Mouse (Mus musculus) ES-E14 (cell line): ENCODE results near the gene Klhdc1. TPM values are rescaled to one million over a fixed set of nuclear protein-coding genes. Genes with fewer than 3 reads are reported as not detected.

Experiments used
- DNase-seq: peaks from one replicate; pipeline ENCODE4 v3.0.0-alpha.2; 2013; ENCODE audit warnings: low read depth, low spot score
- H3K27ac ChIP-seq: 2 replicates; pipeline ENCODE4 v1.5.1; 2012; ENCODE audit warnings: low read depth, mild to moderate bottlenecking, low read length, moderate library complexity, mixed read lengths; ENCODE audit not compliant: poor library complexity, insufficient read depth, severe bottlenecking
- H3K36me3 ChIP-seq: 2 replicates; pipeline ENCODE4 v1.6.1; 2012; ENCODE audit warnings: mild to moderate bottlenecking, low read length, moderate library complexity, mixed read lengths; ENCODE audit not compliant: control insufficient read depth, poor library complexity, insufficient read depth, severe bottlenecking
- H3K4me1 ChIP-seq, 2 experiments: fragments of 150-350 bp in 1 of 2; sonication (generic) in 1 of 2; 2 replicates each; pipeline ENCODE4 v1.6.1; 2012; ENCODE audit warnings: low read length in 2 of 2, mild to moderate bottlenecking in 1 of 2, mixed read lengths in 1 of 2; ENCODE audit not compliant: control insufficient read depth in 2 of 2, insufficient read depth in 2 of 2, poor library complexity in 1 of 2
- H3K4me3 ChIP-seq, 2 experiments: fragments of 150-350 bp in 1 of 2; sonication (generic) in 1 of 2; 2 replicates each; pipeline ENCODE4 v1.5.1; 2012; ENCODE audit warnings: low read length in 2 of 2, low read depth in 1 of 2, mild to moderate bottlenecking in 1 of 2, mixed read lengths in 1 of 2; ENCODE audit not compliant: insufficient read depth in 1 of 2, poor library complexity in 1 of 2, severe bottlenecking in 1 of 2
- H3K9ac ChIP-seq: 2 replicates; pipeline ENCODE4 v1.6.1; 2012; ENCODE audit warnings: low read depth, mild to moderate bottlenecking, low read length, mixed read lengths; ENCODE audit not compliant: poor library complexity, insufficient read depth, severe bottlenecking
- H3K9me3 ChIP-seq: fragments of 150-350 bp; sonication (generic); 2 replicates; pipeline ENCODE4 v1.6.1; 2012; ENCODE audit warnings: low read depth, mild to moderate bottlenecking, low read length; ENCODE audit not compliant: control insufficient read depth, insufficient read depth
- CHD2 ChIP-seq: IDR thresholded peaks from 2 replicates; pipeline ENCODE4 v1.6.1; 2014; ENCODE audit warnings: mild to moderate bottlenecking, low read depth, low read length, inconsistent platforms
- HCFC1 ChIP-seq: IDR thresholded peaks from 2 replicates; pipeline ENCODE4 v1.6.1; 2012; ENCODE audit warnings: low read length, inconsistent platforms, borderline replicate concordance; ENCODE audit not compliant: insufficient read depth
- MAFK ChIP-seq: IDR thresholded peaks from 2 replicates; pipeline ENCODE4 v1.6.1; 2014; ENCODE audit warnings: mild to moderate bottlenecking, low read depth, low read length, inconsistent platforms; ENCODE audit not compliant: insufficient read depth
- ZC3H11A ChIP-seq: IDR thresholded peaks from 2 replicates; pipeline ENCODE4 v1.6.1; 2012; ENCODE audit warnings: low read depth, mild to moderate bottlenecking, inconsistent platforms, low read length, borderline replicate concordance
- ZNF384 ChIP-seq: IDR thresholded peaks from 2 replicates; pipeline ENCODE4 v1.6.1; 2012; ENCODE audit warnings: low read depth, low read length, inconsistent platforms
- in situ Hi-C, 2 experiments: fragments of 600-800 bp; cut with MboI; formaldehyde crosslinking; loops; one replicate each; pipeline ENCODE4 v1.15.1; 2025; ENCODE audit warnings: low sequenced_read_pairs in 2 of 2, inconsistent platforms in 1 of 2; ENCODE audit not compliant: unreplicated experiment in 2 of 2
- total RNA-seq: library from RNA; depleted of rRNA; stranded (reverse); fragments of 300-350 nt; gene quantifications from 2 replicates; pipeline ENCODE4 v1.2.3, GENCODE M21; 2012

Klhdc1 gene
- total RNA-seq, 1 experiment, result 1.7 TPM

DNA sequence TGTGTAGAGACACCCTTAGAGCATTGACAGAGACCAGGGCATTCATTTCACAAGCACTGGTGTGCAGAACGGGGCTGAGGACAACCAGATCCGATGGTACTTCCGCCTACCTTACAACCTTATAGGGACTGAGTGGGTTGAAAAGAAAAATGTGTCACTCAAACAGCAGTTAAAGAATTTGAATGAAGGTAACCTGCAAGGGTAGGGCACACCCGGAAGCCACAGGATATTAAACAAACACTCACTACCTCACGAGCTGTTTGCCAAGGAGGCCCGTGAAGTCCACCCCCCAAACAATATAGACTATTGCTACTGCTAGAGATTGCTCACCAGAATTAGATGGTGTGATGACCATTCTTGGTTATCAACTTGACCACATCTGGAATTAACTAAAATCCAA, 5.2 kb upstream of the Klhdc1 start:
- Histone ChIP-seq H3K9ac (no peak overlapping the region), H3K4me3 (no peak overlapping the region), H3K36me3 (no peaks in the 10 kb centered on the region), H3K9me3 (no peaks in the 10 kb centered on the region), H3K4me1 (no peaks in the 10 kb centered on the region), H3K27ac (no peak overlapping the region)
- in situ Hi-C loops, result no loop called here
- no peak for DNase-seq
- TF ChIP-seq CHD2, result no peak
- TF ChIP-seq HCFC1, result no peak
- no peak for TF ChIP-seq ZC3H11A
- TF ChIP-seq MAFK, result no peak
- no peak for TF ChIP-seq ZNF384

DNA sequence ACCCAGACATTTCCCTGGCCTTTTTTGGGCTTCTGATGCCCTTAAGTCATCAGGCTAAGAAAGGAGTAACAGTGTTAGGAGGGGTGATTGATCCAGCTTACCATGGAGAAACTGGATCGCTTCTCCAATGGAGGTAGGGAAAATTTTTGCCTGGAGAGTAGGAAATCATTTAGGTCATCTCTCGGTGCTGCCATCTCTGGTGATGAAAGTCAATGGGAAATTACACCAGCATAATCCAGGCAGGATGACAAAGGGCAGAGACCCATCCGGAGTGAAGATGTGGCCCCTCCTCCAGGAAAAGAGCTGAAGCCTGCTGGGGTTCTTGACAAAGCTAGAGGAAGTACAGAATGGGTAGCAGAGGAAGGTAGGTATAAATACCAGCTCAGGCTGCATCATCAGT, 2.7 kb upstream of the Klhdc1 start:
- H3K4me3 ChIP-seq, result no peak overlapping the region
- DNase-seq, result no peak
- TF ChIP-seq MAFK (no peak), ZNF384 (no peak), HCFC1 (no peak), CHD2 (no peak), ZC3H11A (no peak)
- H3K27ac ChIP-seq, result no peak overlapping the region
- in situ Hi-C loops, result no loop called here
- no peaks in the 10 kb centered on the region for H3K36me3 ChIP-seq
- no peaks in the 10 kb centered on the region for H3K4me1 ChIP-seq
- H3K9ac ChIP-seq, result no peak overlapping the region
- H3K9me3 ChIP-seq, result no peaks in the 10 kb centered on the region

DNA sequence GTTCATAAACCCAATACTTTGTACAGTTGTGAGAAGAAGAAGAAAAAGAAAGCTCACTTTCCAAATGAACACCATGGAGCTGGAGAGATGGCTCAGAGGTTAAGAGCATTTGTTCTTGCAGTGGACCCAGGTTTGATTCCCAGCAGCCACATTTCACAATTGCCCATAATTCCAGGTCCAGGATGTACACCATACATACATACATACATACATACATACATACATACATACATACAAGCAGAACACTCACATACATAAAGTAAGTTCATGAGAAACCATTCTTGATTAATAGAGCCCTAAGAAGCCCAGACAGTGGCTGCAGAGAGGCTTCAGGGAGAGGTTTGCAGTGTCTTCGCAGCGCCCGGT, 412 bp downstream of the Klhdc1 start:
- in situ Hi-C loops, result no loop called here

DNA sequence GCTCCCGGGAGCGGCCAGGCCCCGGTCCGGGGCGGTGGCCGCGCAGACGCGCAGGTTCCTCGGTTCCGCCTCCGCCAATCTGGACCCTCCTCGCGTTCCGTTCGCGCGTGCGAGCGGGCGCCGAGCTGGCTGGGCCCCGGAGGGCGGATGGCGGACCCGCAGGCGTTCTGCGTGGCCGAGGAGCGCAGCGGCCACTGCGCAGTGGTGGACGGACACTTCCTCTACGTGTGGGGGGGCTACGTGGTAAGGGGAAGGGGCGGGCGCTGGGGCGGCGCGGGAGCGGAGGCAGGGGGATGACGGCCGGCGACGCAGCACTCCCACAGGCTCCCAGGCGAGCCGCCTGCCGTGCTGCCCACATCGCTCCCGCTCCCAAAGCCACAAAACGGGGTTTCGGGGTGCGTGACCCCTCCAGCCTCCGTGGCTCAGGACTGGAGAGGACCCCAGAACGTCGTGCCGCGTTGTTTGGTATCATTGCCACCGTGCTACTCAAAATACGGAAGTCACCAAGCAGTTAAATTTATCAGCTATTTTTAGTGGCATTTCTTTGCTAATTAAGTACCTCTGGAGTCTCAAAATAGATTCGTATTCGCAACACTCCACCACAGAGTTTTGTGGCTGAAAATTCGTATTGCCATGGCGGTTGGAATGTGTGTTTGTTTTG, 925 bp downstream of the Klhdc1 start:
- in situ Hi-C loops, result no loop called here
- Histone ChIP-seq H3K27ac (no peak overlapping the region), H3K9me3 (no peaks in the 10 kb centered on the region), H3K4me1 (no peaks in the 10 kb centered on the region), H3K9ac (peak overlapping the region; percentile 83), H3K36me3 (no peaks in the 10 kb centered on the region), H3K4me3 (peak overlapping the region; percentile 64 to 79)
- no peak for DNase-seq
- no peak for TF ChIP-seq HCFC1
- no peak for TF ChIP-seq MAFK
- no peak for TF ChIP-seq CHD2
- no peak for TF ChIP-seq ZNF384
- TF ChIP-seq ZC3H11A, result no peak

More for the DNA sequence above, 412 bp downstream of the Klhdc1 start:
- no peak for DNase-seq
- peak overlapping the region; percentile 64 to 79 for H3K4me3 ChIP-seq
- no peak overlapping the region for H3K27ac ChIP-seq
- no peaks in the 10 kb centered on the region for H3K4me1 ChIP-seq
- peak overlapping the region; percentile 83 for H3K9ac ChIP-seq
- no peaks in the 10 kb centered on the region for H3K36me3 ChIP-seq
- H3K9me3 ChIP-seq, result no peaks in the 10 kb centered on the region
- TF ChIP-seq MAFK (no peak), ZC3H11A (no peak), CHD2 (no peak), ZNF384 (no peak), HCFC1 (no peak)

- Histone ChIP-seq H3K4me1 (no peaks in the 10 kb centered on the region), H3K4me3 (no peak overlapping the region), H3K36me3 (no peaks in the 10 kb centered on the region), H3K9ac (no peak overlapping the region), H3K9me3 (no peaks in the 10 kb centered on the region), H3K27ac (no peak overlapping the region)
- in situ Hi-C loops, result no loop called here
- DNase-seq, result no peak
- TF ChIP-seq ZC3H11A, result no peak
- TF ChIP-seq HCFC1, result no peak
- no peak for TF ChIP-seq ZNF384
- TF ChIP-seq MAFK, result no peak
- TF ChIP-seq CHD2, result no peak
These were observed 8.8 kb downstream of the Klhdc1 start for GRCm38 (mm10) chr12:69249766-69250165.
